Mouse (Mus musculus) telencephalon, adult 2 months (tissue): ENCODE measurements around the gene Zbtb7b.
A peak's percentile ranks its signal among the peaks of the same experiment; 100 is the strongest.

Experiments
- DNase-seq: peaks from one replicate; pipeline ENCODE4 v3.0.0-alpha.2; 2011; ENCODE audit warnings: low read depth, low spot score

The Zbtb7b gene

GRCm38 (mm10) chr3:89418861-89419250 lies 24.3 kb upstream of the Zbtb7b start:
- DNase-seq = no peak

- peak; percentile 98 for DNase-seq
Measured at GRCm38 (mm10) chr3:89418170-89418860, 23.7 kb upstream of the Zbtb7b start, which contains the start of the genes Cks1b and Shc1. Gene Cks1b (minus strand): TSS chr3:89418383. Gene Shc1 (plus strand): TSS chr3:89418443.

GRCm38 (mm10) chr3:89417840-89418169 lies 23.2 kb upstream of the Zbtb7b start:
- DNase-seq = no peak

- no peak for DNase-seq
Measured at GRCm38 (mm10) chr3:89417131-89417530, 22.6 kb upstream of the Zbtb7b start.

- no peak for DNase-seq
Measured at GRCm38 (mm10) chr3:89416158-89416557, 21.6 kb upstream of the Zbtb7b start.

- DNase-seq = peak; percentile 100
Measured at GRCm38 (mm10) chr3:89411490-89412393, 17.2 kb upstream of the Zbtb7b start, which contains the start of gene Flad1. Gene Flad1 (minus strand): TSS chr3:89411870.

GRCm38 (mm10) chr3:89410864-89411263 lies 16.3 kb upstream of the Zbtb7b start:
- DNase-seq = no peak

GRCm38 (mm10) chr3:89409701-89410100 lies 15.1 kb upstream of the Zbtb7b start:
- no peak for DNase-seq

GRCm38 (mm10) chr3:89408448-89408847 lies 13.9 kb upstream of the Zbtb7b start:
- no peak for DNase-seq

- no peak for DNase-seq
Measured at GRCm38 (mm10) chr3:89406887-89407286, 12.3 kb upstream of the Zbtb7b start.

GRCm38 (mm10) chr3:89402693-89403092 lies 8.1 kb upstream of the Zbtb7b start, which contains the start of gene Lenep:
Gene Lenep (minus strand): TSS chr3:89402793.
- DNase-seq = no peak

- DNase-seq = no peak
Measured at GRCm38 (mm10) chr3:89401329-89401728, 6.8 kb upstream of the Zbtb7b start.

GRCm38 (mm10) chr3:89396654-89397005 lies 2.1 kb upstream of the Zbtb7b start:
- DNase-seq = no peak

- no peak for DNase-seq
Measured at GRCm38 (mm10) chr3:89395806-89396653, 1.5 kb upstream of the Zbtb7b start.

GRCm38 (mm10) chr3:89395419-89395805 lies 836 bp upstream of the Zbtb7b start:
- DNase-seq = no peak

- DNase-seq = no peak
Measured at GRCm38 (mm10) chr3:89394894-89395256, 299 bp upstream of the Zbtb7b start.

GRCm38 (mm10) chr3:89393605-89394004 lies 971 bp downstream of the Zbtb7b start:
- DNase-seq = peak; percentile 92

GRCm38 (mm10) chr3:89392871-89393311 lies 1.7 kb downstream of the Zbtb7b start:
- DNase-seq = no peak

GRCm38 (mm10) chr3:89391663-89392511 lies 2.7 kb downstream of the Zbtb7b start:
- no peak for DNase-seq

GRCm38 (mm10) chr3:89390699-89391662 lies 3.6 kb downstream of the Zbtb7b start:
- no peak for DNase-seq
